Mouse (Mus musculus): ENCODE data around the gene Cxcl17. TPM values are rescaled to one million over a fixed set of nuclear protein-coding genes. Genes with fewer than 3 reads are reported as not detected.
A peak's percentile ranks its signal among the peaks of the same experiment; 100 is the strongest.

Cxcl17 gene
- polyA plus RNA-seq, 1 experiment from 2014 or later: 1.0 TPM

DNA sequence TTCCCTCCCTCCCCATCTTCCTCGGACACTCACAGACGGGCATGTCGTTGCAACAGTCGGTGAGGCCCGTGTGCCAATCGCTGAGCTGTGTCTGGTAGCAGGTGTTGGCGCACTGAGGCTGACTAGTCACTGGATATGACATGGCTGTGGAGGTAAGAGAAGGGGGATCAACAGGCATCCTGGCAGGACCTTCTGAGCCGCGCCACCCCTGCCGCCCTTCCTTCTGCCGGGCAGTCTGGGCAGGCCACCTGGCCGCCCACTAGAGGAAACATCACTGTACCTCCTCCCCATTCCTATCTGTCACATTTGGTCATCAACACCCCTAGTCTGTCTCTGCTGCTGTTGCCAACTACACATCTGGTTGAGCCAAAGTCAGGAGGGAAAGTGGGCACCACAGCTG, 44.4 kb downstream of the Cxcl17 start:
- Histone ChIP-seq H3K27ac (ENCODE audit: low read length) (no peak overlapping the region), H3K9me3 (replicated peaks; ENCODE audit: control insufficient read depth, low read length, poor library complexity, severe bottlenecking) (no peaks in the 10 kb centered on the region), H3K27me3 (ENCODE audit: control insufficient read depth, insufficient read depth, low read depth, low read length) (peaks cover 23% of the 10 kb centered on the region), H3K9ac (ENCODE audit: low read depth, low read length) (no peak overlapping the region), H3K4me1 (ENCODE audit: control insufficient read depth, insufficient read depth, low read length) (peaks cover 6% of the 10 kb centered on the region), H3K36me3 (ENCODE audit: control insufficient read depth, insufficient read depth, low read length) (peaks cover 12% of the 10 kb centered on the region), H3K4me3 (ENCODE audit: low read depth, low read length) (no peak overlapping the region), H3K4me2 (ENCODE audit: low read length) (no peak overlapping the region)
- no peak for ATAC-seq
- WGBS: 25% methylated on average over 12 of the region's 12 CpGs

DNA sequence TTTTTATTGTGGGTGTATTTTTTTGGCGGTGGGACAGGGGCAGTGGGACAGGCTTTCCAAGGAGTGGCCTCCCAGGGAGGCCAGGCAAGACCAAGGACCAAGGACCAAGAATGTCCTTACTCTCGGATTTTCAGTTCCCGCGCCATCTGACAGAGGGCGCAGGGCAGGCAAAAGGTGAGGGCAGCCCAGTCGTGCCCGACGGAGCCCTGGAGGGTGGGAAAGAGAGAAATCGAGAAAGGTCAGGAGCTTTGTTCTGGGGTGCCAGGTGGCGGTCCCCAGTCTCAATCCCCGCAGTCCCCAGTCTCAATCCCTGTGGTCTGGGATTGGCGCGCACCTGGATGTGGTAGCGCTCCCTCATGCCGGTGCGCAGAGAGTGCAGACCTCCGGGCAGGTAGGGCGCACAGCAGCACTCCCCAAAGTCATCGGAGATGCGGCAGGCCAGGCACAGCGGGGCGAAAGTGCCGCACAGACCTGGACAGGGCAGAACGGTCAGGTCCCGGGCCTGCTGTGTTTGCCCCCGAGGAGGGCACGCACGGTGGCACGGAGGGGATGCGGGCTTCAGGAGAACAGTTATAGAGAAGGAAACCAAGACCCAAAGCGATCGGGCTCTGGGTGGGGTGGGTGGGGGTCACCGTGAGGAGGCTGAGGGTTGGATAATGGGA, 44.9 kb downstream of the Cxcl17 start:
- H3K4me3 ChIP-seq (ENCODE audit: low read depth, low read length): 0 out of 2 replicates have a peak overlapping the region, but pooled peaks have one; percentile 6
- H3K4me2 ChIP-seq (ENCODE audit: low read length): no peak overlapping the region
- H3K27me3 ChIP-seq (ENCODE audit: control insufficient read depth, insufficient read depth, low read depth, low read length): peaks cover 23% of the 10 kb centered on the region
- no peak overlapping the region for H3K27ac ChIP-seq (ENCODE audit: low read length)
- peaks cover 18% of the 10 kb centered on the region for H3K36me3 ChIP-seq (ENCODE audit: control insufficient read depth, insufficient read depth, low read length)
- 2% methylated on average over 33 of the region's 33 CpGs for WGBS
- no peak for ATAC-seq
- no peaks in the 10 kb centered on the region for H3K9me3 ChIP-seq (replicated peaks; ENCODE audit: control insufficient read depth, low read length, poor library complexity, severe bottlenecking)
- H3K4me1 ChIP-seq (ENCODE audit: control insufficient read depth, insufficient read depth, low read length): peaks cover 6% of the 10 kb centered on the region
- no peak overlapping the region for H3K9ac ChIP-seq (ENCODE audit: low read depth, low read length)

- H3K4me1 ChIP-seq (ENCODE audit: control insufficient read depth, insufficient read depth, low read length): peaks cover 6% of the 10 kb centered on the region
- H3K9me3 ChIP-seq (replicated peaks; ENCODE audit: control insufficient read depth, low read length, poor library complexity, severe bottlenecking): no peaks in the 10 kb centered on the region
- H3K4me2 ChIP-seq (ENCODE audit: low read length): no peak overlapping the region
- H3K27ac ChIP-seq (ENCODE audit: low read length): no peak overlapping the region
- 14% methylated on average over 13 of the region's 13 CpGs for WGBS
- peaks cover 23% of the 10 kb centered on the region for H3K27me3 ChIP-seq (ENCODE audit: control insufficient read depth, insufficient read depth, low read depth, low read length)
- no peak for ATAC-seq
- H3K36me3 ChIP-seq (ENCODE audit: control insufficient read depth, insufficient read depth, low read length): peaks cover 26% of the 10 kb centered on the region
- H3K9ac ChIP-seq (ENCODE audit: low read depth, low read length): no peak overlapping the region
- H3K4me3 ChIP-seq (ENCODE audit: low read depth, low read length): no peak overlapping the region
Measured at GRCm38 (mm10) chr7:25365937-25366625, 46.6 kb downstream of the Cxcl17 start.

DNA sequence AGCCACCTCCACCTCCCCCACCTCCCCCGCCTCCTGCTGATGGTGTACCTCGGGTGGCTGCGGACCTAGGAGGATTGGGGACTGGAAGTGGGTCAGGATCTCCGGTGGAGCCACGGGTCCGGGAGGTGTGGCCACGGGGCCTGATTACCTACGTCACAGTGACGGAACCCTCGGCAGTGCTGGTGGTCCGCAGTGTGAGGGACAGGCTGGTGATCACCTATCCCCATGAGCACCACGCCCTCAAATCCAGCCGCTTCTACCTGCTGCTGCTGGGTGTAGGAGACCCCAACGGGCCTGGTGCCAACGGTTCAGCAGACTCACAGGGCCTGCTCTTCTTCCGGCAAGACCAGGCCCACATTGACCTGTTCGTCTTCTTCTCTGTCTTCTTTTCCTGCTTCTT, 49.1 kb downstream of the Cxcl17 start:
- no peaks in the 10 kb centered on the region for H3K9me3 ChIP-seq (replicated peaks; ENCODE audit: control insufficient read depth, low read length, poor library complexity, severe bottlenecking)
- peaks cover 6% of the 10 kb centered on the region for H3K4me1 ChIP-seq (ENCODE audit: control insufficient read depth, insufficient read depth, low read length)
- 95% methylated on average over 17 of the region's 17 CpGs for WGBS
- H3K4me3 ChIP-seq (ENCODE audit: low read depth, low read length): no peak overlapping the region
- no peak overlapping the region for H3K4me2 ChIP-seq (ENCODE audit: low read length)
- H3K36me3 ChIP-seq (ENCODE audit: control insufficient read depth, insufficient read depth, low read length): peaks cover 49% of the 10 kb centered on the region
- no peak overlapping the region for H3K9ac ChIP-seq (ENCODE audit: low read depth, low read length)
- no peak for ATAC-seq
- H3K27me3 ChIP-seq (ENCODE audit: control insufficient read depth, insufficient read depth, low read depth, low read length): peaks cover 15% of the 10 kb centered on the region
- H3K27ac ChIP-seq (ENCODE audit: low read length): no peak overlapping the region

DNA sequence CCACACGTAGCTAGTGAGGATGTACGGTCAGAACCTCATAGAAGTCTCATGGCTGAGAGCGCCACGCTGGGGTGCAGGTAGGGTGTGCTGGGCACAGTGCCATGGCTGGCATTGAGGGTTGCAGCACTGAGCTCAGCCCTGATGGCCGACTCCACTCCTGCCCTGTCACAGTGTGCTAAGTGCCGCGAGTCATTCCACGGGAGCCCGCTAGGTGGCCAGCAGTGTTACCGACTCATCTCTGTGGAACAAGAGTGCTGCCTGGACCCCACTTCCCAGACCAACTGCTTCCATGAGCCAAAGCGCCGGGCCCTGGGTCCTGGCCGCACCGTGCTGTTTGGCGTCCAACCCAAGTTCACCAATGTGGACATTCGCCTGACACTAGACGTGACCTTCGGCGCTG, 49.5 kb downstream of the Cxcl17 start:
- no peak for ATAC-seq
- no peak overlapping the region for H3K9ac ChIP-seq (ENCODE audit: low read depth, low read length)
- 85% methylated on average over 19 of the region's 19 CpGs for WGBS
- no peak overlapping the region for H3K4me3 ChIP-seq (ENCODE audit: low read depth, low read length)
- no peaks in the 10 kb centered on the region for H3K9me3 ChIP-seq (replicated peaks; ENCODE audit: control insufficient read depth, low read length, poor library complexity, severe bottlenecking)
- H3K27me3 ChIP-seq (ENCODE audit: control insufficient read depth, insufficient read depth, low read depth, low read length): peaks cover 11% of the 10 kb centered on the region
- H3K4me2 ChIP-seq (ENCODE audit: low read length): no peak overlapping the region
- peaks cover 6% of the 10 kb centered on the region for H3K4me1 ChIP-seq (ENCODE audit: control insufficient read depth, insufficient read depth, low read length)
- no peak overlapping the region for H3K27ac ChIP-seq (ENCODE audit: low read length)
- peaks cover 51% of the 10 kb centered on the region for H3K36me3 ChIP-seq (ENCODE audit: control insufficient read depth, insufficient read depth, low read length)

- H3K27ac ChIP-seq (ENCODE audit: low read length): no peak overlapping the region
- H3K27me3 ChIP-seq (ENCODE audit: control insufficient read depth, insufficient read depth, low read depth, low read length): no peaks in the 10 kb centered on the region
- H3K9ac ChIP-seq (ENCODE audit: low read depth, low read length): no peak overlapping the region
- peak; percentile 51; the same call in 1 of the 2 replicates for ATAC-seq
- H3K9me3 ChIP-seq (replicated peaks; ENCODE audit: control insufficient read depth, low read length, poor library complexity, severe bottlenecking): no peaks in the 10 kb centered on the region
- no peaks in the 10 kb centered on the region for H3K4me1 ChIP-seq (ENCODE audit: control insufficient read depth, insufficient read depth, low read length)
- 69% methylated on average over 19 of the region's 19 CpGs for WGBS
- peaks cover 63% of the 10 kb centered on the region for H3K36me3 ChIP-seq (ENCODE audit: control insufficient read depth, insufficient read depth, low read length)
- H3K4me2 ChIP-seq (ENCODE audit: low read length): no peak overlapping the region
- H3K4me3 ChIP-seq (ENCODE audit: low read depth, low read length): no peak overlapping the region
Measured at GRCm38 (mm10) chr7:25358721-25359206, 53.9 kb downstream of the Cxcl17 start.

Other genes starting within 250 kb of the Cxcl17 start
- gene Pou2f2, start 233.2 kb downstream of the Cxcl17 start, polyA plus RNA-seq (2015; fragmentation: Nextera tagmentation; extraction: Ambion mirVana): 42.9 and 56.4 TPM in 2 replicates
- 14.1 and 14.6 TPM in 2 replicates for gene Dedd2, start 192.3 kb downstream of the Cxcl17 start, polyA plus RNA-seq (2015; fragmentation: Nextera tagmentation; extraction: Ambion mirVana)
- gene Zfp526, start 191.5 kb downstream of the Cxcl17 start, polyA plus RNA-seq (2015; fragmentation: Nextera tagmentation; extraction: Ambion mirVana): 1.7 TPM in 2 replicates
- 16.2 and 17.8 TPM in 2 replicates for gene Gsk3a, start 175.0 kb downstream of the Cxcl17 start, polyA plus RNA-seq (2015; fragmentation: Nextera tagmentation; extraction: Ambion mirVana)
- 2.3 and 2.8 TPM in 2 replicates for gene Erf, start 162.1 kb downstream of the Cxcl17 start, polyA plus RNA-seq (2015; fragmentation: Nextera tagmentation; extraction: Ambion mirVana)
- 33.8 and 38.8 TPM in 2 replicates for gene Cic, start 145.2 kb downstream of the Cxcl17 start, polyA plus RNA-seq (2015; fragmentation: Nextera tagmentation; extraction: Ambion mirVana)
- 672 and 703 TPM in 2 replicates for gene Pafah1b3, start 114.9 kb downstream of the Cxcl17 start, polyA plus RNA-seq (2015; fragmentation: Nextera tagmentation; extraction: Ambion mirVana)
- gene Prr19, start 111.5 kb downstream of the Cxcl17 start, polyA plus RNA-seq (2015; fragmentation: Nextera tagmentation; extraction: Ambion mirVana): 4.3 and 5.6 TPM in 2 replicates
- 83.8 and 98.0 TPM in 2 replicates for gene Tmem145, start 106.8 kb downstream of the Cxcl17 start, polyA plus RNA-seq (2015; fragmentation: Nextera tagmentation; extraction: Ambion mirVana)
- gene Megf8, start 95.7 kb downstream of the Cxcl17 start, polyA plus RNA-seq (2015; fragmentation: Nextera tagmentation; extraction: Ambion mirVana): 23.2 and 23.4 TPM in 2 replicates
- gene Cnfn, start 43.2 kb downstream of the Cxcl17 start, polyA plus RNA-seq (2015; fragmentation: Nextera tagmentation; extraction: Ambion mirVana): not detected in 2 replicates
- gene Lipe, start 14.2 kb downstream of the Cxcl17 start, polyA plus RNA-seq (2015; fragmentation: Nextera tagmentation; extraction: Ambion mirVana): 9.8 and 12.5 TPM in 2 replicates
- 0.42 and 0.87 TPM in 2 replicates for gene Ceacam1, start 64.7 kb upstream of the Cxcl17 start, polyA plus RNA-seq (2015; fragmentation: Nextera tagmentation; extraction: Ambion mirVana)
- gene Ceacam2, start 127.0 kb upstream of the Cxcl17 start, polyA plus RNA-seq (2015; fragmentation: Nextera tagmentation; extraction: Ambion mirVana): 0.32 TPM in 1 of 2 replicates, not detected in the other
- gene Erich4, start 203.0 kb upstream of the Cxcl17 start, polyA plus RNA-seq (2015; fragmentation: Nextera tagmentation; extraction: Ambion mirVana): not detected in 2 replicates
- gene Dmac2, start 206.5 kb upstream of the Cxcl17 start, polyA plus RNA-seq (2015; fragmentation: Nextera tagmentation; extraction: Ambion mirVana): 44.5 and 48.7 TPM in 2 replicates
- 0.64 and 0.73 TPM in 2 replicates for gene B3gnt8, start 213.8 kb upstream of the Cxcl17 start, polyA plus RNA-seq (2015; fragmentation: Nextera tagmentation; extraction: Ambion mirVana)
- gene Bckdha, start 246.1 kb upstream of the Cxcl17 start, polyA plus RNA-seq (2015; fragmentation: Nextera tagmentation; extraction: Ambion mirVana): 38.2 and 41.4 TPM in 2 replicates
- gene Exosc5, start 246.3 kb upstream of the Cxcl17 start, polyA plus RNA-seq (2015; fragmentation: Nextera tagmentation; extraction: Ambion mirVana): 35.2 and 35.4 TPM in 2 replicates

Data from midbrain, embryonic 16.5 days (tissue).